Mouse (Mus musculus) cerebellum, adult 18-20 months (tissue): Measurements from ENCODE around the gene Fchsd2.
"Not testable (repeated sequence)": the region's sequence is repeated elsewhere in the genome, so short reads cannot be mapped to it uniquely, and the experiment has no call there.

Source experiments
- DNase-seq, 2 experiments: peaks; one replicate each; pipeline ENCODE4 v3.0.0; 2021

The Fchsd2 gene

GRCm38 (mm10) chr7:101119391-101119790 is 26.7 kb downstream of the Fchsd2 start:
- no peak for DNase-seq

DNA sequence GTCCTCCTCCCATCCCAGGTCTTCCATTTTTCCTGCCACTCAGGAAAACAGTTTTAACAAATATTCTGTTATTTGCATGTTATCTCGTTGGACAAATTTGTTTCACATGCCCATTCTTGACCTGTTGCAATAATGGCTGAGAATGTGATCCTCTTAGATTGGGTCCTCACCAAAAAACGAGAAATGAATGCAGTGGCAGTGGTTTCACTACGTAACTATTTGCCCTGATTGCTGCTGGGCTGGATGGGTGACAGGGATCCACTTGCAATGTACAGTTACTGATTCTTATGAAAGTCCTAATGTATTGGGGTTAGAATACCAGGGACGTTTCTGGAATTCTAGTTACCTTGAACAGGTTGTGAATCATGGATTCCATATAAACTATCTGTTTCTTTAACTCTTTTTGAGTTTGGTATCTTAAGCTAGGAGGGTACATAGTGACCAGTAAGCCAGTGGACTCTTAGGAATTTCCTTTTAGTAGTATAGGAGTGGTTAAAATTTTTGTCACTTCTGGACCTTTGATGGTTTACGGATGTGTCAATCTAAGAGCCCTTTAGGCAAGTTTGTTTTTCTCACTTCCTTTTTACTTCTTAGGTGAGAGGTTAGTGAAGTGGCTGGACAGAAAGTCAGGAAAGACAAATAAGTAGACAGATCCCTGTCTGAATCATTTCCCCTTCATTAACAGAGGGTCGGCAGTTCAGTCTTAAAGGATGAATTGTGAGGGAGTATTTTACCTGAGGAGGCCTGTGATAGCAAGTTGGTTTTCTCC is 31.1 kb downstream of the Fchsd2 start:
- DNase-seq, result no peak

- DNase-seq, result no peak
Observed at GRCm38 (mm10) chr7:101127737-101128136, 35.1 kb downstream of the Fchsd2 start.

DNA sequence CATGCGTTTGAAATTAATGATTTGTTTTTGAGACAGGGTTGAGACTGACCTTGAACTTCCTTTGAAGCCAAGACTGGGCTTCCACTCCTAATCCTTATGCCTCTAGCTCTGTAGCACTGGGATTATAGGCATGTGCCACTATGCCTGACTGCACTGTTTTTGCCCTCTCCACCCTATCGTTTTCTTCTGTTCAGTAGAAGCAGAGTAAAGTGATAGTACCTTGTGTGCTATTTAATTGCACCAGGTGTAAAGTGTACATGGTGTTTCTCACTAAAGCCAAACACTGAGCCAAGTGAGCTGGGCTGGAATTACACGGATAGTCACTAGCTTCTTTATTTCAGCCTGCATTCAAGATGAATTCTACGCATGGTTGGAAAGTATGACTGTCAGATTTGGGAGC is 35.9 kb downstream of the Fchsd2 start:
- no peak for DNase-seq

- no peak for DNase-seq
Observed at GRCm38 (mm10) chr7:101130646-101131045, 38.0 kb downstream of the Fchsd2 start.

- DNase-seq, result no peak
Observed at GRCm38 (mm10) chr7:101131281-101131680, 38.6 kb downstream of the Fchsd2 start.

DNA sequence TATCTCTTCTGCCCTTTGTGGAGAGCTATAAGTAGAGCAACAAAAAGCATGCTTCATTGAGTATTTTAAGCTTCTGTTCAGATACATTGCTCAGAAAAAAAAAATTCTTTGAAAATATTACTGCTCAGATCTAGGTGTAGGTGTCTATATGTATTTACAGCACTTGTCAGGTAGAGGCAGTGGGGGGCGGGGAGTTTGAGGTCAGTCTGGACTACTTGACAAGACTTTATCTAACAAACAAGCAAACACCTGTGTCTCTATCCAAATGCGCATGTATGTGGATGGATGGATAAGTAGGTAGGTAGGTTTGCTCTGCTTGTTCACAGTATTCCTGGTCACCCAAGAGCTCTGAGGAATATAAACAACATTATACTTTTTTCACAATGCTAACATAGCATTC is 40.9 kb downstream of the Fchsd2 start:
- no peak for DNase-seq

GRCm38 (mm10) chr7:101134117-101134516 is 41.5 kb downstream of the Fchsd2 start:
- DNase-seq, result no peak

GRCm38 (mm10) chr7:101138819-101139218 is 46.2 kb downstream of the Fchsd2 start:
- no peak for DNase-seq

DNA sequence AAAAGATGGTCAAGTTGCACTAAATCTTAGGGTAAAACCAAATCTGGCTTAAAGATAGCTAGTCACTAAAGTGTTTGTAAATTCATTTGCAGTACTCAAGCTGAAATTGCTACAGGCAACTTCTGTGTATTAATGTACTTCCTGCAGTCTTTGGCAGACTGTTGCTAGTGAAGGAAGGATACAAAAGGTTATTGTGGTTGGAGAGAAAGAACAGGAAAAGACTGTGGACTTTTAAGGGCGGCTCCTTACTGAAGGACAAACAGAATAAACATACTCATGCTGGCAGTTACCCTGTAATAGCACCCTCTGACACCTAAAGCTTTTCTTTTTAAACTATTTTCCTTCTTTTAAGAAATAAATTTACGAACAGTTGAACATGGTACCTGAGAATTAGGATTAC is 50.2 kb downstream of the Fchsd2 start:
- no peak for DNase-seq

DNA sequence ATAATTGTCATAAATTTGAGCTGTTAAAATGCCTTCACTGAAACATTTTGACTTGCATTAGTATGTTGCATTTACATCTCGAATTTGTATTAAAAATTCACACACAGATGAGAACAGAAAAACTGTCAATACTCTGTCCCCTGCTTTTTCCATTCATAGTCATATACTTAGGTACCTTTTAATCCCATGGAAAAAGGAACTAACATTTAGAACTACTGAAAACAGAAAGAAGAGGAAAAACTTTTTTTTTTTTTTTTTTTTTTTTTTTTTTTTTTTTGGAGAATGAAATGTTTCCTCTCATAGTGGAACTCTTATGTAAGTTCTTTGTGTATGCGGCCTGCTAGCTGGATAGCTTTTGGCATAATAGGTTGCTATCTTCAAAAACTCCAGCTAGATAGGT is 51.6 kb downstream of the Fchsd2 start:
- DNase-seq, result no peak

DNA sequence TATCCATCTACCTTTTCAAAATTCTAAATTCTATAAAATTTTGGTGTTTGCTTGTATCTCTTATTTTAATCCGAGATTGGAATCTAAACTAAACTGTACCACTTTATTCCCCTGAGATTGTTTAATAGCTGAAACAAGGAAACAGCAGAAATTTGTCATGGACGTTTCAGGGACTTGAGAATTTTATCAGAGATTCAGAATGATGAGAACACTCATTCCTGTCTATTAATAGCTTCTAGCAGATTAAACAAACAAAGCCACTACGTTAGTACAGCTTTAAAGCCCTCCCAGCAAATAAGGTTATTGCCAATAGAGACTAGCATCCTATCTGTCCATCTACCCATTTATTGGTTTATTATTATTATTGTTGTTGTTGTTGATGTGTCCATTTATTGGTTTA is 56.4 kb downstream of the Fchsd2 start:
- DNase-seq, result no peak

GRCm38 (mm10) chr7:101154883-101155282 is 62.2 kb downstream of the Fchsd2 start:
- not testable (repeated sequence) for DNase-seq

DNA sequence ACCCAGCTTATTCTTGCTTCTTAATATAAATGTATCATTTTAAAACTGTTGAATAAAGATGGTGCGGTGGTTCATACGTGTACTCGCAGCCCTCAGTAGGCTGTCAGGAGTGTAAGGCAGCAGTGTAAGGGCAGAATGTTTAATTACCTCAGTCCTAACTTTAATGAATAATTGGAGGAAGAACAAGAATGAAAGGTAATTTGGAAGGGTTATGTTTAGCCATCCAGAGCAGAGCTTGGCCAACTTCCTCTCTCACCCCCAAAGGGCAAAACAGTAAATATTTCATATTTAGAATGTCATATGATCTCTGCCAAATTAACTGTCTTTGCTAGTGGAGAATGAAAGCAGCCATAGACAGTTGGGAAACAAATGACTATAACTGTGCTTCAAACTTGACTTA is 62.6 kb downstream of the Fchsd2 start:
- DNase-seq, result no peak

DNA sequence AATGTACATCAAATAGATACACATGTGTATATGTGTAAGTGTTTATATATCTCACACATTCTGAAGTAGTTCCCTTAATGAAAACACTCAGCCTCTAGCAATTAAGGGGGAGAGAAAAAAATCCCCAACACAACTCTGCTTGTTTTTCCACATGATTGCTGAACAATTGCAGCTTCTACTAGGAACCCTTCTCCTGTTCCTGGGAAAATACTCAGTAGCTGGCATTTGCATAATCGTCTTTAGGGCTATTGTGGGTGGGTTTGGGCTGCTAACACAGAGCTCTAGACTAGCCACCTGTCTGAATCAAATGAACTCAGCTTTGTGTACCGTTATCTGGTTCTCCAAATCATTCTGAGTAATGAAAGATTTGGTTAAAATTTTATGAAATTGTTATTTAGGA is 67.6 kb downstream of the Fchsd2 start:
- DNase-seq, result no peak

DNA sequence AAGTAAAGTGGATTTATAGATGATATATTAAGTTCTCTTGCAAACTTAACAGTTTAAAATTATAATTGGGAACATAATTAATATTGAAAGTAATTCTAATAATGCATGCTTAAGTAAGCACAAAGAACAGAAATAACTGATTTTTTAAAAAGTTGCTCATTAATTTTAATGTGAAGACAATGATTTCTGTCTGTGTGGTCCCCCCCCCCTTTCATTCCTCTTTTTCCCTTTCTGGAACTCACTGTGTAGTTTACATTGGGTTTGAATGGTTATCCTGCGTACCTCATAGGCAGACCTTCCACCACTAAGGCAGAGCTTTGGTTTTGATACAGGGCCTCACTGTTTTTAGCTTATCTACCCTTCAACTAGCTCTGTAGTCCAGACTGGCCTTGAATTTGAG is 70.1 kb downstream of the Fchsd2 start:
- no peak for DNase-seq

DNA sequence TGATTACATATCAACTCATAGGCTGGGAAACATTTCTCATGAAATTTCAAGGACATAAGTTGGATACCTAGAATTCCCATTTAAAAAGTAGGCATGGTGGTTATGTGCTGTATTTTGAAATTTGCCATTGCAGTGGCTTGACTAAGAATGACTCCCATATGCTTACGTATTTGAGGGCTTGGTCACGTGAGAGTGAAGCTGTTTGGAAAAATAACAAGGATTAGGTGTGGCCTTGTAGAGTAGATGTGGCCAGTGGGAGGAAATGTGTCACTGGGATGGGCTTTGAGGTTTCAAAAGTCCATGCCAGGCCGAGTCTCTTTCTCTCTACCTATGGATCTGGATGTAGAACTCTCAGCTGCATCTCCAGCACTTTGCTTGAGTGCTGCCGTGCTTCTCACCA is 71.2 kb downstream of the Fchsd2 start:
- no peak for DNase-seq

DNA sequence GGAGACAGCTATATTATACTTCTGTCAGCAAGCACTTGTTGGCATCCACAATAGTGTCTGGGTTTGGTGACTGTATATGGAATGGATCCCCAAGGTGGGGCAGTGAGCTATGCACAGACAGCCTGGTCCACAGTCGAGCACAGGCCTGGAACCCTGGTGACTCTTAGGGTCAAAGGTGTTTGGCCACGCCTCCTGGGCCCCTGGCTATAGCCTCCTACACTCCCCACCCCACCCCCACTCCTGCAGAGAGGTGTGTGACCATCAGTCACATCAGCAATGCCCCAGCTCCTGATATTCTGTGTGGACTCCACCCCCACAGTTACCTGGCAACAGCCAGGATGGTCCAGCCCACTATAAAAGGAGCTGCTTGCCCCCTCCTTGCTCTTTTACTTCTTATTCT is 73.9 kb downstream of the Fchsd2 start:
- no peak for DNase-seq

DNA sequence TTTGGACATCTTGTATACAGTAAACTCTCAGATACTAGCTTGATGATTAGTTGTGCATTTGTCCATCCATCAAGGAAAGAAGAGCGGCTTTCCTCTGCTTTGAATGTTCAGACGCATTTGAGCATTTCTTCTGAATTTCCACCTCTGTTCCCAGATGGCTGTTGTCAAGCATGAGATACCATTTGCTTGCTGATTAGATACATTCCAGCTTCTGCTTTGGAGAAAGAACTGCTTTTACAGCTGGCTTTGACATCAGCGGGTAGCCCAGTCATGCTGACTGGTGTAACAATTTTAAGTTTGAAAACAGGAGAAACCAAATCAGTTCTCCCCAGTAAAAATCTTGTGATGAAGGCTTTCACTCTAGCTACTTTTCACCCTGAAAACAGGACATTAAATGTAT is 77.8 kb downstream of the Fchsd2 start:
- DNase-seq, result no peak

- DNase-seq, result no peak
Observed at GRCm38 (mm10) chr7:101171002-101171401, 78.3 kb downstream of the Fchsd2 start.

DNA sequence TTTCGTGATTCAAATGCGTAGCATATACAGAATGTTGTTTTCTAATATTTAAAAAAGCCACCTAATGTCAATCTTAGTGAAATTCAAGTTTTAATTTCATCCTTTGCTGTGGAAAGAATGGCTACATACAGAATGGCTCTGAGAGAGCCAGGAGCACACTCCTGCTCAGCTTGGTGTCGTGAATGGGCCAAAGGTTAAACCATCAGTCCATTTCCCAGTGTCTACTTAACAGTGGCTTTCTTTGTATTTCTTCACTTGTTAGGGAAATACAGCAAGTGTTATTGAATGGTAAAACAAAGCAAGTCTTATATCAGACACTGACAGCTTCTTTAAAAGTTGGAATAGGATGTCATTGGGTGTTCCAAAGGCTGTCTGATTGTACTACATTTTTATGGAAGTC is 80.7 kb downstream of the Fchsd2 start:
- DNase-seq, result no peak

DNA sequence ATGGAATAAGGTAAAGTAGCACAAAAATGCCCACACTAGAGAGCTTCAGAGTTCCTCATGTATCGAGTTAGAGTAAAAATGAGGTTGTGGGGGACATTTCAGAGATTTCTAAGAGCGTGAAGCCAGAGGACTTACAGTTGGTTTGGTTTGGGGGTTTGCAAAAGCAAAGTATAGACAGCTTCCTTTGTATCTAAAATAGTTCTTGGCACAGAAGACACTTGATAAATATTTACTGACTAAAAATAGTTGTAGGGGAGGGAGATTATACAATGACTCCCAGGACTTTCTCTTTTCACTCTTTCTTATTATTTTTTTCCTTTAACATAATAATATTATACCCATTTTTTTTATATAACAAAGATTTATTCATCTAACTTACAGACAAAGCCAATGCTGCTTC is 86.1 kb downstream of the Fchsd2 start:
- no peak for DNase-seq

GRCm38 (mm10) chr7:101191326-101191969 is 98.8 kb downstream of the Fchsd2 start:
- DNase-seq, result no peak

DNA sequence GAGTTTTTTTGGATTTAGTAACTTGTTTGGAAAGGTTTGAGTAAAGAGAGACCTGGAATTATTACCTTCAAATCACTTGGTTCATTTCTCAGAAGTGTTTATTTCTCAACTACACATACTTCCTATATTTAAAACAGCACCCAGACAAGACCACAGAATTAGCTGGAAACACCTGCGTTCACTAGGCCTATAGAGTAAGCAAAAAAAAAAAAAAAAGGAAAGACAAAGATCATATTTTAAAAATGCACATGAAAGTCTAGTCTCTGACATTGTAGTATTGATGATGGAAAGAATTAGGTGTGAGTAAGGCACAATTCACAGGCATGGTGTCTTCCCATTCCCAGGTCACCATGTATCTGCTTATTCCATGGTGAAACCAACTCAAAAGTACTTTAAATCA is 118.2 kb downstream of the Fchsd2 start:
- no peak for DNase-seq
